Mouse (Mus musculus) kidney, adult 2 months (tissue): ENCODE results near the gene Ccdc63.

Experiments
- CTCF ChIP-seq: fragments of 200-500 bp; conservative IDR thresholded peaks from 2 replicates; pipeline ENCODE4 v1.5.1; 2011; ENCODE audit warnings: low read depth, mild to moderate bottlenecking, control low read depth, low read length, moderate library complexity, mixed read lengths; ENCODE audit not compliant: insufficient read depth, insufficient read length
- POLR2A ChIP-seq: fragments of 200-500 bp; IDR thresholded peaks from one replicate; pipeline ENCODE4 v1.6.1; 2011; ENCODE audit warnings: low read depth, low read length, control low read depth

DNA sequence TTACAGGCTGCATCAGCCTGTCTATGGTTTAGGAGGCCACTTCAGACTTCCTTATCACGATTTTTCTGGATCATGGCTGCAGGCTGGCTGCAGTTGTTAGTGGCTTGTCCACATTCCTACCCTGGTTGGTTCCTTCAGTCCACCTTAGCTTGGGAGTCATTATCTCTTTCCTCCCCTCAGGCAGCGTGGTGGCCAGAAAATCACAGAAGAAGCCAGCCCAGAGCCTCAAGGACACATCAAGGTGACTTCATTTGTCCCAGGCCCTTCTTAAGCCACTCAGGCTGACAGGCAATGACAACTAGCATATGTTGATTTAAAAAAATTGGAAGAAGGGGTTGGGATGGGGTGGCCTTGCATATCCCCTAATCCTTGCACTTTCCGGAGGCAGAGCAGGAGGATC lies 14.2 kb upstream of the Ccdc63 start:
- no peak for TF ChIP-seq POLR2A
- no peak for TF ChIP-seq CTCF
